Mouse (Mus musculus) urinary bladder, postnatal 25 days (tissue): ENCODE data around the gene Fkbp10.

ENCODE experiments used
- DNase-seq: peaks from one replicate; pipeline ENCODE4 v3.0.0; 2022; ENCODE audit warnings: low spot score

Gene Fkbp10

DNA sequence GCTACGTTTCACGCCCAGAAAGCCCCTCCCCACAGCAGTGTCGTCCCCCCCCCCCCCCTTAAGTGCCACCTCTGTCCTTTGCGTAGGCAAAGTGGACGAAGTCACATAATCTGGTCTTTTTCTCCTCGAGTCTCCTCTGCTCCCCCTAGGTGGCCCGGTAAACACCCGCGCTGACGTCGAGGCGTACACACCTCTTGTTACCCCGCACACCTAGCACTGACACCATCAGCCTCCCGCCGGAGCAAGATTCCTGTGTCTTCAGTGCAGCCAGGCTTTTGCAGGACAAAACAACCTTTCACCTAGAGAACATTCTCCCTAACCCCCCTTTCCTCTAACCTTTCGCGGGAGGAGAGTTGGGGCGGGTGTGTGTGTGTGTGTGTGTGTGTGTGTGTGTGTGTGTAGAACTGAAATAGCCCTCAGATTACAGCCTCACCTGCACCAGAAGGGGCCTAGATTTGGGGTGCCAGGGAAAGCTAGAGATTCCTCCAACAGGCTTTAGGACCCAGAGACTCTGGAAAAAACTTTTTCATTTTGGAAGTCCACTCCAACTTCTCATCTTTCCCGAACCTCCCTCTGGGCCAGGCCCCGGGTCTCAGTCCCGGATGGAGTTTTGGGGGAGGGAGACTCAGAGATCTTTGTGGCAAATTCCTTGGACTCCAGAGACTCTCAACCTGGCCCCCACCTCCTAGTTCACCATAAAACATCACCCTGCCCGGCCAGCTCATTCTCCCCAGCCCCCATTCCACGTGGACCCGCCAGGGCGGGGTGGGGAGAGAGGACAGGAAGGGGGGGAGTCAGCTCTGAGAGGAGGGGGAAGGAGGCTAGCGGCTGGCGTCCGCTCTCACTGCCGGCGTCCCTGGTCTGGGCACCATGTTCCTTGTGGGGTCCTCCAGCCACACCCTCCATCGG is at the start of gene Fkbp10:
Gene Fkbp10, plus strand, starts transcription at position 784 of the 909 bp plus-strand sequence.
- DNase-seq, result peak; percentile 59

DNA sequence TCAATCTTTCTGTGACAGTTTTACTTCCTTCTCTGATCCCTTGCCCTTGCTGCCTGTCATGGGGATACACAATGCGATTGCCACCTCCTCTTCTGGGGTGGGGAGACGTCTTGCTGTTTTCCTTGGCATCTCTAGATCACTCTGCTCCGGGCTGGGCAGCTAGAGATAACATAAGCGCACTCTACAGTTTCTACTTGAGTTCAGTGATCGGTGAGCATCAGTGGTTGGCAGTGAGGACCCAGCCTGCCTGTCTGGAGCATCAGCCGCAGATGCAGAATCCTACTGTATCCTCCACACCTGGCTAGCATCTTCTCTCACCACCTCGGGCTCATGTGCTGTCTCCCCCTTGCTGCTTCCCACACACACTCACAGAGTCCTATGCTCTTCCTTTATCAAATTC is 46.4 kb upstream of the Fkbp10 start:
- no peak for DNase-seq

GRCm38 (mm10) chr11:100369822-100370221 is 45.7 kb upstream of the Fkbp10 start:
- DNase-seq, result no peak

- no peak for DNase-seq
Measured at GRCm38 (mm10) chr11:100371981-100372558, 43.4 kb upstream of the Fkbp10 start.

DNA sequence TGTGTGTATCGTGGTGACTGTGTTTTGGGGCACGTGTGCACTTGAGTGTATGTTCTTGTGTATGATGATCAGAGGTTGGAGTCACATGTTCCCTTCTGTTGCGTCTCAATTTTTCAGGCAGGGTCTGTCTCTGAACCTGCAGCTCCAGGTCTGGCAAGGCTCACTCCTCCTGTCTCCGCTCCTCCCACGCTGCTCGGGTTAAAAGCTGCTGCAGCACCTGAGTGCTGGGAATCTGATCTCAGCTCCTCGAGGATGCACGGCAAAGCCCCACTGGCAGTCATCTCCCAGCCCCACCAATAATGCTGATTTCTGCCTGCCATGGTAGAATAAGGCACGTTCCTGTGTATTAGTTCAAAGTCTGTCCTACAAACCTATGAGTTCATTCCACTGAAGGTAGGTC is 40.4 kb upstream of the Fkbp10 start:
- DNase-seq, result no peak

- no peak for DNase-seq
Measured at GRCm38 (mm10) chr11:100376005-100376404, 39.5 kb upstream of the Fkbp10 start.

- no peak for DNase-seq
Measured at GRCm38 (mm10) chr11:100376746-100377389, 38.6 kb upstream of the Fkbp10 start.

GRCm38 (mm10) chr11:100377989-100378388 is 37.5 kb upstream of the Fkbp10 start:
- no peak for DNase-seq

- no peak for DNase-seq
Measured at GRCm38 (mm10) chr11:100378446-100378845, 37.1 kb upstream of the Fkbp10 start.

- no peak for DNase-seq
Measured at GRCm38 (mm10) chr11:100379311-100379710, 36.2 kb upstream of the Fkbp10 start.

DNA sequence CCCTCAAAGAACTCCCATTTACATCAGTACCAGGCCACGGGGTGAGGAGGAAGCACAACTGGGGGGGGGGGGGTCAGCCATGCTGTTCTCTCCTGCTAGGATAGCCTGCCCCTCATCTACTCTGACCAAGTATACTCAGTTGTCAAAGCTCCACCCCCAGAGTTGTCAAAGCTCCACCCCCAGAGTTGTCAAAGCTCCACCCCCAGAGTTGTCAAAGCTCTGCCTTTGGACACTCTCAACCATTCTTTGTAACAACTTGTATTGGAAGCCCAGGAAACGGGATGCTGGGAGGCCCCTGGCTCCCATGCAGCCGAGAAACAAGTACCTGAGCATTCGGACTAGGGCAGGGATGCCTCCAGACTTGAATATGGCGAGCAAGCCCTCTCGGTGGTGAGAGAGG is 32.8 kb upstream of the Fkbp10 start:
- no peak for DNase-seq

DNA sequence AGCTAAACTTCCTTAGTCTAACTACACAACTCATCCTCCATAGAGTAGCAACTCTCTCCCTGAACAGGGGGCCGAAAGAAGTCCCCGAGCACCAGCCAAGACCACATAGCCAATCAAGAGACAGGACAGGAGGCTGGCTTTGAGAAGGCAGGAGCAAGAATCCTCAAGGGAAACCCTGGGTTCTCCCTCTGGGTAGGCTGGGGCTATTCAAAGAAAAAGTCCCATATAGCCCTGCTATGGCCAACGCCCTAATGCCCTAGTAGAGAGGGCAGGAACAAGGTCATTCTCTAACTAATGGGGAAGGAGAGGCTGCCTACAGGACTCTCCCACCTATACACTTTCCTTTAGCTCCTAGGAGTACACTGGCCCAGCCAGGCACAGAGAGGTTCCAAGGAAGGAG is 30.5 kb upstream of the Fkbp10 start:
- DNase-seq, result no peak

GRCm38 (mm10) chr11:100386586-100386985 is 28.9 kb upstream of the Fkbp10 start:
- DNase-seq, result no peak

- DNase-seq, result no peak
Measured at GRCm38 (mm10) chr11:100387111-100387510, 28.4 kb upstream of the Fkbp10 start.

GRCm38 (mm10) chr11:100387589-100388375 is 27.7 kb upstream of the Fkbp10 start:
- no peak for DNase-seq

DNA sequence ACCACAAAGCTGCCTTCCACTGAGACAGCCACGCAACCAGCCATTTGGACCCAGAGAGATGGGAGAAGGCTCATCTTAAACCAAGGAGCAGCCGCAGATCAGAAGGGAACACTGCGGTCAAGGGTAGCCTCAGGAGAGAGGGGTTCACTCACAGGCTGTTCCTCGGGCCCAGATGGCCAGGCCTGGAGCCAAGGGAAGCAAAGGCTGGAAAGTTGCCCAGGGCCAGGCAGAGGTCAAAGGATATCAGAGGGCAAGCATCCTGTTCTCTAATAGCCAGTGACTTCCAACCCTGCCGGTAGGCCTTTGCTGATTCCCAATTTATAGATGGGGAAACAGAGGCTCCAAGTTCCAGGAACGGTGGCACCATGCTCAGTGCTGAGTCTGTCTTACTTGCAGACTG is 26.9 kb upstream of the Fkbp10 start:
- no peak for DNase-seq

GRCm38 (mm10) chr11:100389931-100390445 is 25.5 kb upstream of the Fkbp10 start:
- DNase-seq, result no peak

DNA sequence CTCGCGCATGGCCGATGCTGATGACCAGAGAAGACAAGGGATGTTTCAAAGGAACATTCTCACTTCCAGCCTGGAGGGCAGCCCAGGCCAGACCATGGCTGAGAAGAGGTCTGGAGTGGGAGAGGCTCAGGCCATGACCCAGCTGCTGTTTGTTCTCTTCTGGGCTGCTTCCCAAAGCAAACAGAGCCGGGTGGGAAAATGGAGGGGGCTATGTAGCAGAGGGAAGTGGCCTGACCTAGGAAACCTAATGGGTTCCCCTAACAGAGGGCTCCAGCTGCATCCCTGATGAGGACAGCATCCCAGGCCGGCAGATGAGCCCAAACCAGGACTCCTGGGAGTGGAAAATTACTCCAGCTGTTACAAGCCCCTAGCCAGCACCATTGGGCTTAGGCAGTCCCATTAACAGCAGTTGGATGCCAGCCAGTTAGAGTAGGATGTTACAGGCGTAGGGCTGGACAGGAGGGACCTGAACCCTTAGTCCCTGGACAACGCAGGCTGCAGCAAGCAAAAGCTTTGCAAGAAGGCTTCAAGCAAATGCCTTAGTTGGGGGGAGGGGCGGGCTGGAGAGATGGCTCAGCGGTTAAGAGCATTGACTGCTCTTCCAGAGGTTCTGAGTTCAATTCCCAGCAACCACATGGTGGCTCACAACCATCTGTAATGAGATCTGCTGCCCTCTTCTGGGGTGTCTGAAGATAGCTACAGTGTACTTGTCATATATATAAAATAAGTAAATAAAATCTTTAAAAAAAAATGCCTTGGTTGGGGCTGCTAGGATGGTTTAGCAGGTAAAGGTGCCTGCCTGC is 24.2 kb upstream of the Fkbp10 start:
- DNase-seq, result no peak

DNA sequence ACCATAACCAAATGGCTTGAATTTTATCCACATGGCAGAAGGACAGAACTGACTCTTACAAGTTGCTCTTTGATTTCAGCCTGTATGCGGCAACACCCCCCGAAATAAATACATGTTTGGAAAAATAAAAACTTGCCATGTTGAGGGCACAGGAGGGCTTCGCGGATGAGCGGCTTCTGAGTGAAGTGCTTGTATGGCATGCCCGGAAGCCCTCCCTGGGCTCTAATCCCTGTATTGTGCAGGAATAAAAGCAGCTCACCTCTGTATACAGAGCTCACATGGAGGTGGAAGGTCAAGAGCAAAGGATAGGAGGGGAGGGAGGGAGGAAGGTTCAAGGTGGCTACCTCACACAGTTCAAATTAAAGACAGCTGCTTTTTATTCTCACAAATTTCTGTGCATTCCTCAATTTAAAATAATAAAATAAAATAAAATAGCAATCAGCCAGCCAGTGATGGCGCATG is 23.6 kb upstream of the Fkbp10 start:
- DNase-seq, result no peak

- no peak for DNase-seq
Measured at GRCm38 (mm10) chr11:100392958-100393357, 22.5 kb upstream of the Fkbp10 start.

GRCm38 (mm10) chr11:100393733-100394132 is 21.8 kb upstream of the Fkbp10 start:
- DNase-seq, result peak; percentile 50
